Mouse (Mus musculus) ES-Bruce4 (cell line): Measurements from ENCODE around the gene Atp2b1.

ENCODE experiments used
- CTCF ChIP-seq: IDR thresholded peaks from one replicate; pipeline ENCODE4 v1.8.1; 2011; ENCODE audit warnings: low read depth, low read length
- POLR2A ChIP-seq: IDR thresholded peaks from one replicate; pipeline ENCODE4 v1.8.1; 2011; ENCODE audit warnings: low read length; ENCODE audit not compliant: insufficient read depth

- no peak for TF ChIP-seq CTCF
- TF ChIP-seq POLR2A: no peak
Observed at GRCm38 (mm10) chr10:99012086-99012485, 97.9 kb downstream of the Atp2b1 start.
